Mouse (Mus musculus) embryo, embryonic 11.5 days (tissue): Measurements from ENCODE around the gene Arhgef3.

ENCODE experiments used
- DNase-seq: peaks from one replicate; pipeline ENCODE4 v3.0.0-alpha.2; 2012; ENCODE audit warnings: low read depth, low spot score

Gene Arhgef3

GRCm38 (mm10) chr14:27412699-27413098 lies 298.0 kb downstream of the Arhgef3 start:
- no peak for DNase-seq

- peak; percentile 29 for DNase-seq
Observed at GRCm38 (mm10) chr14:27413961-27414360, 299.3 kb downstream of the Arhgef3 start.

DNA sequence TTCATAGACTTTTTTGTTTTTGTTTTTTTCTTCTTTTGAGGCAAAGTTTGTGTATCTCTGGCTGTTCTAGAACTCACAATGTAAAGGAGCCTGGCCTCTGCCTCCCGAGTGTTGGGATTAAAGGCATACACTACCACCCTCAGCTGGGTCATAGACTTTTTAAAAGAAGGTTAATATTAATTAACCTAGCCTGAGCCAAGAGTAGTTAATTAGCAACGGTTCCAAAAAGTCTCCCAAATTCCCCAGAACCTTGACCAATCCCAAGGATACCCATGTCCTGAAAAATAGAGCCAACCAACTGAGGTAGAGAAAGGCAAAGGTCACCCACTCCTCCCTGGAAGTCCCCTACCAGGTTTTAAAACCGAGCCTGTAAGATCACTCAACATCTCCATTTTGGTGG lies 306.1 kb downstream of the Arhgef3 start:
- DNase-seq: no peak

GRCm38 (mm10) chr14:27422301-27422700 lies 307.6 kb downstream of the Arhgef3 start:
- DNase-seq: no peak

DNA sequence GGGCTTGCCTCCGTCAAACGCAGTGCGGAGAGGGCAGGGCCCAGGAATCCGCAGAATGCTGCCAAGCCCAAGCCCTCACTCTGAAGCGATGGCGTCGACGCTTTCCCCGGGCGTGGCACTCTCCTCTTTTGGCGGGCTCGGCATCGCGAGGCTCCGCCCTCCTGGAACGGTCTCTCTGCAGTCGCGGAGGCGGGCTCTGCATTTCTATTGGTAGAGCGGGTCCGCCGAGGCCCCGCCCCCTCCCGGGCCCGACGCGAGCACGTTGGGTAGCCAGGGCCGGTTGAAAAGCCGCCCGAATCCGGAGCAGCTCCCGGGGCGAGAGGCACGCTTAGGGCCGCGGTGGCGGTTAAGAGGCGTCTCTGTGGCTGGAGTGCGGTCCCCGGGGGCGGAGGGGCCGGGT lies 313.9 kb downstream of the Arhgef3 start, which contains the start of gene Fam208a:
TSS of gene Fam208a (plus strand) at position 262 of the 400 bp plus-strand sequence.
- peak; percentile 82 for DNase-seq

DNA sequence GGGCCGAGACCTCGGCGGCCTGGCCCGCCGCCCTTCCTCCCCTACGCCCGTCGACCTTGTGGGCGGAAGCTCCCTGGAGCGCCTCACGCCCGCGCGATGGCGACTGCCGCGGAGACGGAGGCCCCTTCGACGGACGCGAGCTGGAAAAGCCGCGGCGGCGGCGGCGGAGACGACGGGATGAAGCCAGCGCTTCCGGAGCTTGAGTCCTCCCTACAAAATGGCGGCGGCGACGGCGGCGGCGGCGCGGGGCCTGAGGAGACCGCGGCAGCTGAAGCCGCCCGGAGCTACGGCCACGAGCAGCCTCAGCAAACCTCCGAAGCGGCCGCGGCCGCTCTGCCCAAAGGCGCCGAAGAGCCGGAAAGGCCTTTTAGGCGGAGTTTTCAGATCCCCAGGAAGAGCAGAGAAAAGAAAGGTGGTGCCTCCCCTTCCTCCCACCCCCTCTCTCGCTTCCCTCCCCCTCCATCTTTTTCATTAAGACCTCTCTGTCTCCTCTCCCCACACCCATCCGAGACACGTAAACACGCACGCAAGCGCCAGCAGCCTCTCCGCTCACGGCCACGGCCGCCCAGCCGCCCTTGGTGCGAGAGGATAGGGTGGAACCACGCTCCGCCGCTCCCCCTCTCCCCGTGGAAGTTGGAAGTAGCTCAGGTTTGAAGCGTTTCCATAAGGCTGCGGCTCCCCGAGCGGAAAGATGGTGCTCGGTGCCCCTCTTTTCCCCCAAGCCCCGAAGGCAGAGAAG lies 314.4 kb downstream of the Arhgef3 start:
- peak; percentile 62 for DNase-seq

DNA sequence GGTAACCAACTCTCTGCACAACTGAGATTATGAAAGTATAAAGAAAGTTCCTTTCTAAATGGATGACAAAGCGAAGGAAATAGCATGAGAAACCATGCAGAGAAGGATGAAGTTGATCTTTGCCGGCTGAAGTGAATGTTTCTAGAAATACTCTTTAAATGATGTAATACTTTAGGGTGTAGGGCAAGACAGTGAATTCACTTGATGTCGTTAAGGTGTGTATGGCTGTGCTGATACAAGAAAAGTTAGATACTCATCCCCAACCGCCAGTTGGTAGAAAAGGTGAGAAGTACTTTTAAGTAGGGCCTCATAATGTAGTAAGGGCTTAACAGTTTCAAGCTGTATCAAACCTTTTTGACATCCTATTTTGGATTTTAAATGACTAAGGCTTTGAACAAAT lies 315.6 kb downstream of the Arhgef3 start:
- DNase-seq: no peak

- no peak for DNase-seq
Observed at GRCm38 (mm10) chr14:27432064-27432463, 317.4 kb downstream of the Arhgef3 start.

DNA sequence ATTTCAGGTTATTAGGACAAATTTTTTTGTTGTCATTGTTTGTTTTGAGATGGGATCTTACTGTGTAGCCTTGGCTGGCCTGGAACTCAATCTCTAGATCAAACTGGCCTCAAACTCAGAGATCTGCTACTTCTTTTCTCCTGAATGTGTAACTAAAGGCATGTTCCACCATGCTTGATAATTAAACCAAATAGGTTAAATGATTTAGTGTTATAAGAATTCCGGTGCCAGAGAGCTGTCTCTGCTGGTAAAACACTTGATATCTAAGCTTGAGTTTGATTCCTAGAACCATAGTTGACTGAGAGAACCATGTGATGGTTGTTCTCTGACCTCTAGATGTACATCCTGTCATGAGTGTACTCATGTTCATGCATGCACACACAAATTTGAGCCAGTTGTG lies 321.4 kb downstream of the Arhgef3 start:
- no peak for DNase-seq

- no peak for DNase-seq
Observed at GRCm38 (mm10) chr14:27436826-27437225, 322.1 kb downstream of the Arhgef3 start.

GRCm38 (mm10) chr14:27440921-27441320 lies 326.2 kb downstream of the Arhgef3 start:
- DNase-seq: no peak

DNA sequence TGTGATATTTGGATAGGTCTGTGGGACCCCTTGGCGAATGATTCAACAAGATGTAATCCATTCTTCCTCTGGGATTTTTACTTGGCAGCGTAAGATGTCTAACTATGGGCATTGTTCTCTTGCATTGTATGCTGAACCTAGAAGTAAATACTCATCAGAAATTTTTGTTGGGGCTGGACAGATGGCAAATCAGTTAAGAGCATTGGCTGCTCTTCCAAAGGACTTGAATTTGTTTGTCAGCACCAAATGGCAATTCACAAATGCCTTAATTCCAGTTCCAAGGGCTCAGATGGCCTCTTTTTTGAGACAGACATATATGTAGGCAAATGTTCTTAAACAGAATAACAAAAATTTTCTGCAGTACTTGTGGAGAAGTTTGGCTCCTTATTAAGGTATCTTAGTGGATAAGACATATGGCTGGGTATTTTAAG lies 330.2 kb downstream of the Arhgef3 start:
- no peak for DNase-seq

DNA sequence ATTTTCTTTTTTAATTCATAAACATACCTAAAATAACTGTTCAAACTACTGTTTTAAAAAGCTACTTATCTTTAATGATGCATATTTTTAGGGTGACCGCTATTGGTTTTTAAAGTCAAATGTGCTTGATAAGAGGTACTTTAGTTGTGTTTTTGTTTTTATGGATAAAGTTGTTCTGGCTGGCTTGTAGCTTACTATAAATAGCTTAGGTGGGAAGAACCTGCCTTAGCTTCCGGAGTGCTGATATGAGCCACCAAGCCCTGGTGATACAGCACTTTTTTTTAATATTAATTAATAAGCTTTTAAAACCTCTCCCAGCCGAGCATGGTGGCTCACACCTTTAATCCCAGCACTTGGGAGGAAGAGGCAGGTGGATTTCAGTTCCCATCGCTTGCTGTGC lies 332.3 kb downstream of the Arhgef3 start:
- DNase-seq: no peak
